Mouse (Mus musculus) limb, embryonic 12.5 days (tissue): ENCODE measurements around the gene Dnaaf2. TPM values are rescaled to one million over a fixed set of nuclear protein-coding genes. Genes with fewer than 3 reads are reported as not detected.

Experiments
- ATAC-seq: fragments of 200-750 bp; cut with Nextera tagmentation; 2 replicates; pipeline ENCODE4 v1.8.0; 2017; ENCODE audit warnings: low read depth, moderate TSS enrichment; ENCODE audit not compliant: insufficient number of reproducible peaks, insufficient read depth, low FRiP score, low TSS enrichment
- H3K27ac ChIP-seq: fragments of 300-500 bp; sonication (generic); 2 replicates; pipeline ENCODE4 v1.5.1; 2016; ENCODE audit warnings: mild to moderate bottlenecking, moderate library complexity
- H3K27me3 ChIP-seq: fragments of 300-500 bp; sonication (generic); 2 replicates; pipeline ENCODE4 v1.6.1; 2016; ENCODE audit warnings: mild to moderate bottlenecking, moderate library complexity
- H3K36me3 ChIP-seq: fragments of 300-500 bp; sonication (generic); 2 replicates; pipeline ENCODE4 v1.6.1; 2016; ENCODE audit warnings: mild to moderate bottlenecking, moderate library complexity
- H3K4me1 ChIP-seq: fragments of 300-500 bp; sonication (generic); replicated peaks from 2 replicates; pipeline ENCODE4 v1.6.1; 2016
- H3K4me2 ChIP-seq: fragments of 300-500 bp; sonication (generic); 2 replicates; pipeline ENCODE4 v1.6.1; 2016; ENCODE audit warnings: mild to moderate bottlenecking, moderate library complexity
- H3K4me3 ChIP-seq: fragments of 300-500 bp; sonication (generic); replicated peaks from 2 replicates; pipeline ENCODE4 v1.5.1; 2016; ENCODE audit warnings: mild to moderate bottlenecking
- H3K9ac ChIP-seq: fragments of 300-500 bp; sonication (generic); replicated peaks from 2 replicates; pipeline ENCODE4 v1.6.1; 2016; ENCODE audit warnings: mild to moderate bottlenecking, moderate library complexity
- H3K9me3 ChIP-seq: fragments of 300-500 bp; sonication (generic); 2 replicates; pipeline ENCODE4 v1.6.1; 2016; ENCODE audit warnings: mild to moderate bottlenecking, moderate library complexity
- WGBS: fragments of 180-500 bp; shearing (Covaris S2); methylation state at CpG from one replicate; pipeline ENCODE4 v1.1.7; 2016; 5-methylcytosine and 5-hydroxymethylcytosine counted together
- polyA plus RNA-seq: library from polyadenylated mRNA; unstranded; fragments of >200 nt; fragmentation: Nextera tagmentation; extraction: Ambion mirVana; gene quantifications from 2 replicates; pipeline ENCODE4 v1.2.1, GENCODE M21; 2016

Dnaaf2 gene
- polyA plus RNA-seq, 1 experiment from 2014 or later, result 14.6 TPM

DNA sequence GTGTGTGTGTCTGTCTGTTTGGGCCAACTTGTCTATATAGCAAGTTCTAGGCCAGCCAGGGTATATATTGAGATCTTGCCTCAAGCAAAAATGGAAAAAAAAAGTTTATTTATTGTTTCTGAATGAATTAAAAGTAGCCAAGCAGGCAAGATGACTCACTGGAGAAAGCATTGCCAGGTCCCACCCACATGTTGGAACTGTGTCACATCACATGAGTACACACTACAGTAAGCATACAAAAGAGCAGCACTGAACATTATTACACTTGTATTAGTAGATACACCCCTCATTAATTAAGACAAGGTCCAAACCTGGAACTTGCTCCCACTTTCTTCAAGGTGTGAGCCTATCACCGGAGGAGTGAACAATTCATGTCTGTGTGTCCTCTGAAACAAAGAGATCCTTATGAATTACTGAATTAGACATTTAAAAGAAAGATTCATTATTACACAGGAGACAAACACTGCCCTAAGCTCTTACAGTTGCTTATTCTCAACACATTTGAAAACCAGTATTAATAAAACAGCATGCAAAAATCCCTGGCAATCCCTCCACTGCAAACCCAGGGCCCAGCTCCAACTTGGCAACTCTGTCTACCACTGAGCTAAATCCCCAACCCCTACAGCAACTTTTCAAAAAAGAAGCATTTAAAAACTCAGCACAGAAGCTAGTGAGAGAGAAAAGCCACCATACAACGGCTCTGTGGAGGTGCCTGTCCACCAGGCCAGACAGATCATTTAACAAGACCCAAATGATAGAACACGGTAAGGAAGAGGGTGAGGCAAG, 17.0 kb upstream of the Dnaaf2 start:
- Histone ChIP-seq H3K27me3 (no peaks in the 10 kb centered on the region), H3K4me2 (no peak overlapping the region), H3K36me3 (peaks cover 91% of the 10 kb centered on the region), H3K9ac (no peak overlapping the region), H3K9me3 (no peaks in the 10 kb centered on the region), H3K27ac (no peak overlapping the region), H3K4me1 (no peaks in the 10 kb centered on the region), H3K4me3 (no peak overlapping the region)
- 92% methylated on average over 3 of the region's 3 CpGs for WGBS
- ATAC-seq, result no peak

DNA sequence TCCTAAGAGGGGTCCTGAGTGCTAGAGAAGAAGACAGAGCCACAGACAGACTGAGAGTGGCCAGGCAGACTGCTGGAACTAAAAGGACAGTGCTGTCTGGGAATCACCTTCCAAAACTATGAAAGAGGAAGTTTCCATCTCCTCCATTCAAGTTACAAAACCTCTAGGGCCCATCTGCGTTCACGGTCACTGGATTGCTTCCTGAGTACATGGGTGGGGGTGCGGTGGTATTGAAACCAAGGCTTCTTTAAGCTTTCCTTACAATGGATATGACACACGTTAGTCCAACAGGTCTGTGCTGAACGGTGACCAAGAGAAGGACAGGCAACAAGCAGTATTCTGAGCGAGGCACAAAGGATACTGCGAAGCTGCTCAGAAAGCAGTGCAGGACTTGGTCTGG, 16.2 kb upstream of the Dnaaf2 start:
- Histone ChIP-seq H3K27ac (no peak overlapping the region), H3K4me1 (no peaks in the 10 kb centered on the region), H3K9me3 (no peaks in the 10 kb centered on the region), H3K4me2 (no peak overlapping the region), H3K9ac (no peak overlapping the region), H3K27me3 (no peaks in the 10 kb centered on the region), H3K36me3 (peaks cover 90% of the 10 kb centered on the region), H3K4me3 (no peak overlapping the region)
- no peak for ATAC-seq
- WGBS, result 90% methylated on average over 7 of the region's 7 CpGs

DNA sequence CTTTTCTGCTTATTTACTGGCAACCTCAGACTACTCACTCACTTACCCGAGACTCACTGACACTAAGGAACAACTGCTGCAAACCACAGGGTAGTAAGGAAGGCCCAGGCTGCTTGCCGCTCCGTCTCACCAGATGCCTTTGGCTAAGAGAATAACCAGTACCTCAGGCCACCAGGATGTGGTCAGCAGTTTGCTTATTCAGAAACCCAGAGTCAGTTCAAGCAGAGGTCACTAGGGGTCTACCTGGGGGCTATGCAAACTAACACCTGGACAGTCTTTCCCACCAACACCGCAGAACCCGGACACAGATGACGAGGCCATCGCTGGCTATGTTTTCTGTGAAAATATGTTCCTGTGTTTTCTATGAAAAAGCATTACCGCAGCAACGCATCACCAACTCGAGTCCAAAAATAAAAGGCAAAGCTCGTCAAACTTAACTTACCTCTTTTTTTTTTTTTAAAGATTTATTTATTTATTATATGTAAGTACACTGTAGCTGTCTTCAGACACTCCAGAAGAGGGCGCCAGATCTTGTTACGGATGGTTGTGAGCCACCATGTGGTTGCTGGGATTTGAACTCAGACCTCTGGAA, 15.1 kb upstream of the Dnaaf2 start:
- Histone ChIP-seq H3K9ac (no peak overlapping the region), H3K36me3 (peaks cover 87% of the 10 kb centered on the region)

DNA sequence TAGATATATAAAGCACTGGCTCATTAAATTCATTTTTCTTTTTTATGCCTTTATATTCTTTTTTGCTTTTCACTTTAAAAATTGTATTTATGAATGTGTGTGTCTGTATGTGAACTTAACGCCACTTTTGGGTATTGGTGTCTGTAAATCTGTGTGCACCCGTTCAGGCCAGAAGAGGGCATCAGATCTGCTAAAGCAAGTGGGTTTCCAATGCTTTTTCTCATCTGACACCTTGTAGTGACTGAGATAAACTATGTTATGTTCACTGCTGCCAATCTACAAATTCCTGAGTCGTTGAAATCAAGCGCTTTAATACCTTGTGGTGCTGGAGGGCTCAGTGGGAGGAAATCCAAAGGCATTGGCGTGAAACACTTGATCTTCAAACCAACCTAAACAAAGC, 12.8 kb upstream of the Dnaaf2 start:
- Histone ChIP-seq H3K27me3 (no peaks in the 10 kb centered on the region), H3K4me3 (no peak overlapping the region), H3K4me2 (no peak overlapping the region), H3K4me1 (no peaks in the 10 kb centered on the region), H3K9me3 (no peaks in the 10 kb centered on the region), H3K9ac (no peak overlapping the region), H3K36me3 (peaks cover 84% of the 10 kb centered on the region), H3K27ac (peak overlapping the region; percentile 37; the same call in 1 of the 2 replicates)
- WGBS, result 84% methylated on average over 5 of the region's 5 CpGs
- no peak for ATAC-seq

More for the DNA sequence above, 15.1 kb upstream of the Dnaaf2 start:
- no peaks in the 10 kb centered on the region for H3K9me3 ChIP-seq
- no peaks in the 10 kb centered on the region for H3K4me1 ChIP-seq
- H3K27ac ChIP-seq, result no peak overlapping the region
- no peak overlapping the region for H3K4me3 ChIP-seq
- ATAC-seq, result no peak
- no peak overlapping the region for H3K4me2 ChIP-seq
- 94% methylated on average over 13 of the region's 13 CpGs for WGBS
- H3K27me3 ChIP-seq, result no peaks in the 10 kb centered on the region

DNA sequence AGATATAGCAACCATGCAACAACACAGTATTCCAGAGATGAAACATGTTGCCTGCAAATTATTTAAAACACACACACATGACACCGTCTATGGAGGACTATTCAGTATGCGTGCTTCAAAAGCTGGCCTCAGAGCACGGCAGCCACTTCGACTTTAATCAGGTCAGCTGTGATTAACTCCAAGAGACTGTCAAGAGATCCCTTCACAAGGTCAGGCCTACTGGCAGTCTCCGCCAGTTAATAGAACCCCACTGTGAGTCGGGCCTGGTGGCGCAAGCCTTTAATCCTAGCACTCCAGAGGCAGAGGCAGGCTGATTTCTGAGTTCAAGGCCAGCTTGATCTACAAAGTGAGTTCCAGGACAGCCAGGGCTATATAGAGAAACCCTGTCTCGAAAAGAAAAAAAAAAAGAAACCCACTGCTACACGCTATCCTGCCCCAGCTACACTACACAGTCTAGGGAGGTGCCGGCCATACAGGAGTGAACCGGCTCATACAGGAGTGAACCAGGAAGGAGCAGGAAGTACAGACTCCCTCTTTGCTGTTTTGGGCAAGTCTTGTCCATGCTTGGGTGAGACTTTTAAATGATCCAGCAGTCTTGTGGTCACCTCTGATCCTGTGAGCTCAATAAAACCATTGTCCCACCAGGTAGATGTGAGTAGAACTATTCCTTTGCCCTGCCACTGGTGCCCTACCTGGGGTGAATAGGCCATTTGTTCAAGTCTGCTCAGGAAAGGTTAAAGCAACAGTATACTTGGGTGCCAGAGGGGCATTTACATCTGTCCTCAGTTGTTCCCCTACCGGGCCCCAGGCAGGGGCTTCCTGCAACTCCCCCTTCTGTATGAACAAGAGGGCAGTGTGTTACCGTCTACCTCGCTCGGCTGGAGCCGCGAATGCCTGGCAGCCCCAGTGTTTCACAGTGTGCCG, 12.1 kb upstream of the Dnaaf2 start:
- peak overlapping the region; percentile 66; the same call in 1 of the 2 replicates for H3K27ac ChIP-seq
- no peak overlapping the region for H3K4me3 ChIP-seq
- H3K27me3 ChIP-seq, result no peaks in the 10 kb centered on the region
- H3K9ac ChIP-seq, result no peak overlapping the region
- H3K9me3 ChIP-seq, result no peaks in the 10 kb centered on the region
- H3K4me2 ChIP-seq, result no peak overlapping the region
- peak; percentile 63 for ATAC-seq
- WGBS, result 89% methylated on average over 18 of the region's 18 CpGs
- no peaks in the 10 kb centered on the region for H3K4me1 ChIP-seq
- H3K36me3 ChIP-seq, result peaks cover 78% of the 10 kb centered on the region

DNA sequence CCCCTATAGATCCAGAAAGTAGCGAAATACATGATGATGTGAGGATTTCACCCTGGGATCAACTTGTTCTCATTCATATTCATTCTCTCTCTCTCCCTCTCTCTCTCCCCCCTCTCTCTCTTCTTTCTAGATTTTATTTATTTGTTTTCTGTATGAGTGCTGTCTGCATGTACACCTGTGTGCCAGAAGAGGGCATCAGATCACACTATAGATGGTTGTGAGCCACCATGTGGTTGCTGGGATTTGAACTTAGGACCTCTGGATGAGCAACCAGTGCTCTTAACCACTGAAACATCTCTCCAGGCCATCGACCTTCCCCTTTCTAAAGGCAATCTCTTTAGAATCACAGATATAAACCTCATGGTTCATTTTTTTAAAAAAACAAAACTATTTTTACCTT, 10.3 kb upstream of the Dnaaf2 start:
- Histone ChIP-seq H3K27me3 (no peaks in the 10 kb centered on the region), H3K4me3 (no peak overlapping the region), H3K9me3 (no peaks in the 10 kb centered on the region), H3K9ac (no peak overlapping the region), H3K27ac (no peak overlapping the region), H3K4me1 (no peaks in the 10 kb centered on the region), H3K4me2 (no peak overlapping the region), H3K36me3 (peaks cover 65% of the 10 kb centered on the region)
- ATAC-seq, result no peak
- 92% methylated on average over 2 of the region's 2 CpGs for WGBS

DNA sequence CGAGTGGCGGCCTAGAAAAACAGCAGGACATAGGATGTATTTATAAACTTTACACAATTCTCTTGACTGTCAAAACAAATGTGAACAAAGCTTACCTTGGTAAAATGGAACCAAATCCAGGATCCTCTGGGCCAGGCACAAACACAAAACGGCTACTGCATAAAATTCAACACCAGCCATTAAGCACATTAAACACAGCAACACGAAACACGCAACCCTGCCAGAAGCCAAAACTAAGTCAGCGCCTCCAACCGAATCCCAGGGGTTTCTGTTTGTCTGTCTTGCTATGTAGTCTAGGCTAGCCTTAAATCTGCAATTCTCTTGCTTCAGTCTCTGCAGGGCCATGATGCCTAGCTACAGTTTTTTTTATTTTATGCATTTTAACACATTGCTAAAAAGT, 9.7 kb upstream of the Dnaaf2 start:
- Histone ChIP-seq H3K9ac (no peak overlapping the region), H3K4me2 (no peak overlapping the region), H3K27ac (no peak overlapping the region), H3K36me3 (peaks cover 65% of the 10 kb centered on the region), H3K9me3 (no peaks in the 10 kb centered on the region), H3K4me1 (no peaks in the 10 kb centered on the region), H3K4me3 (no peak overlapping the region), H3K27me3 (no peaks in the 10 kb centered on the region)
- ATAC-seq, result no peak
- WGBS, result 90% methylated on average over 7 of the region's 7 CpGs

DNA sequence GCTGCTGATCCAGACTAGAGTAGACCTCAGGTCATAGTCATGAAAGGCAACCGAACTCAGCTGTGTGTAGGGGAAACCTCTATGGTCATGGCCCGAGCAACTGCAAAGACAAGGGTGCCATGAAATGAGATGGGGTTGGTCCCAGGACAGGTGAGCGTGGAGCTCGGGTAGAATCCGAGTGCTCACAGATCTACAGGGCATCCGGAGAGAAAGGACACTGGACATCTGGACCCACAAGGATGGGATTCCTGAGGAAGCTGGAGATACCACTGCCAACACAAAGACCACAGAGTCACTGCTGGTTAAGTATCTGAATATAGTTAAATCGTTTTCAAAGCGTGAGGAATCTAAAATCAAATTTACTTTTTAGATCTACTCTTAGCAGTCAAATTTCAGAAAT, 9.2 kb upstream of the Dnaaf2 start:
- H3K4me1 ChIP-seq, result no peaks in the 10 kb centered on the region
- no peaks in the 10 kb centered on the region for H3K9me3 ChIP-seq
- H3K36me3 ChIP-seq, result peaks cover 66% of the 10 kb centered on the region
- no peak overlapping the region for H3K27ac ChIP-seq
- H3K27me3 ChIP-seq, result no peaks in the 10 kb centered on the region
- no peak overlapping the region for H3K4me3 ChIP-seq
- no peak overlapping the region for H3K9ac ChIP-seq
- 92% methylated on average over 8 of the region's 8 CpGs for whole genome bisulfite sequencing
- no peak overlapping the region for H3K4me2 ChIP-seq
- no peak for ATAC-seq

DNA sequence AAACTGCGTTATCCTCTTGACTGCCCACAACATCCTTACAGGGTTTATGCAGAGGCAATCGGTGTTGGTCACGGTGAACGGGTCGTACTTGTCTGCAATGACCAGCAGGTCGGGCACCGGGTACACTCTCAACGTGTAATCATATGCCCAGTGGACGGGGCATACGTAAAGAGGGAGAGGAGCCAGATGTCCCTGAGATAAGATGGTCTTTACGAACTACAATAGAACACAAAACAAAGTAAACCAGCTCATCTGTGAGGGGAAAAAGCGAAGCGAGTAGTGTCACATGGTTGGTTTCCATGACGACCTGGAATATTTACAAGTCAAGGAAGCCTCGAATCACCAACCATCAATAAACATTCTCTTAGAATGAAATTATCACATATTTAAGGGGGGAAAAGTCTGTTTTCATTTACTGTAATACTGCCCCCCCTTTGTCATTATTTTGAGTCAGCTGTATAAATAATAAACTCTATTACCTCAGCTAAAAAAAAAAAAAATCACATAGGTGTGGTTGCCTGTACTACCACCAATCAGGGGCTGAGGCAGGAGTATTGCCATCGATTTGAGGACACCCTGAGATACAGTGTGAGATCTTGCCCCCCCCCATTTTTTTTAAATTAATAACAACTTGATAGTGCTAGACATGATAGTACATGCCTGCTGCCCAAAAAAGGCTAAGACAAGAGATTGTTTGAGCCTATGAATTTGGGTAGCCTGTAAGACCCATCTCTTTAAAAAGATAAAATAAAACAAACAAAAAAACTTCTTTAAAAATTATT, 6.0 kb upstream of the Dnaaf2 start, which contains the start of gene Gm49384:
Gene Gm49384 (minus strand): TSS at position 216 of the 782 bp plus-strand sequence.
- Histone ChIP-seq H3K27ac (no peak within 1 kb of the TSS), H3K36me3 (peaks cover 65% of the 10 kb centered on the region), H3K9ac (no peak within 1 kb of the TSS), H3K4me2 (no peak within 1 kb of the TSS), H3K9me3 (no peaks in the 10 kb centered on the region), H3K27me3 (no peaks in the 10 kb centered on the region), H3K4me1 (peaks cover 2% of the 10 kb centered on the region; the same call in 1 of the 2 replicates), H3K4me3 (no peak within 1 kb of the TSS)
- no peak for ATAC-seq
- 88% methylated on average over 16 of the region's 16 CpGs for WGBS

DNA sequence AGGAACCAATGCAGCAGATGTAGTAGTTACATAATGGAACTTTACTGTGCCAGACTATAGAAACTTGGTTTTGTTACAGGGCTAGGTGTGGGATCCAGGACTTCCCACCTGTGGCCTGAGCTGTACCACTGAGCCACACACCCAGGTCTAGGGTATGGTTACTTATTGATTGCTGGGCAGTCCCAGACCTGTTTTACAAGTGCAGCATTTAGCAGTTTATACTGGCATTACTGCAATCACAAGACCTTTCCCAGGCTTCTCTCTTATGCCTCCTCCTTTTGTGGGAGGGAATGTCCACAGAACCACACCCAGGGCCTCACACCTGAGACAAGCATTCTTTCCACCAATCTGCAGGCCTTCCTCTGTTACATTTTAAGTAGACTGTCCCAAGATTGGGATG, 756 bp upstream of the Dnaaf2 start:
- H3K36me3 ChIP-seq, result peaks cover 40% of the 10 kb centered on the region
- H3K4me2 ChIP-seq, result peak overlapping the region; percentile 95
- peaks cover 22% of the 10 kb centered on the region for H3K4me1 ChIP-seq

More for the DNA sequence above, 756 bp upstream of the Dnaaf2 start:
- Histone ChIP-seq H3K27me3 (no peaks in the 10 kb centered on the region), H3K27ac (no peak overlapping the region), H3K9ac (no peak overlapping the region), H3K9me3 (no peaks in the 10 kb centered on the region), H3K4me3 (no peak overlapping the region)
- no peak for ATAC-seq
